Mouse (Mus musculus): ENCODE data around the gene Atp9a. TPM values are rescaled to one million over a fixed set of nuclear protein-coding genes. Genes with fewer than 3 reads are reported as not detected.

Gene Atp9a
- polyA plus RNA-seq, 1 experiment from 2014 or later: 15.0 TPM

- no peaks in the 10 kb centered on the region; the same call in 1 of the 2 replicates for H3K4me1 ChIP-seq (replicated peaks; ENCODE audit: insufficient read depth, low read length)
- H3K4me3 ChIP-seq (replicated peaks; ENCODE audit: low read depth, low read length): no peak overlapping the region
- H3K27ac ChIP-seq: no peak overlapping the region
- WGBS: 27% methylated on average over 8 of the region's 8 CpGs
- peak; percentile 91 for DNase-seq (ENCODE audit: low spot score)
- no peak overlapping the region for H3K9ac ChIP-seq (ENCODE audit: low read depth, low read length)
- H3K9me3 ChIP-seq (replicated peaks; ENCODE audit: low read length): no peaks in the 10 kb centered on the region
- no peak overlapping the region for H3K4me2 ChIP-seq (ENCODE audit: low read length)
- peak; percentile 98 for TF ChIP-seq CTCF (IDR thresholded peaks at IDR 0.05; ENCODE audit: low read depth)
- no peaks in the 10 kb centered on the region for H3K36me3 ChIP-seq (ENCODE audit: insufficient read depth, low read length)
- peak; percentile 73 for ATAC-seq (replicated peaks; ENCODE audit: low FRiP score, low read depth)
- no peaks in the 10 kb centered on the region for H3K27me3 ChIP-seq (ENCODE audit: insufficient read depth, low read length)
These were observed 113.4 kb downstream of the Atp9a start for GRCm38 (mm10) chr2:168628787-168629186.

- no peak for TF ChIP-seq CTCF (IDR thresholded peaks at IDR 0.05; ENCODE audit: low read depth)
- no peaks in the 10 kb centered on the region for H3K9me3 ChIP-seq (replicated peaks; ENCODE audit: low read length)
- no peaks in the 10 kb centered on the region for H3K36me3 ChIP-seq (ENCODE audit: insufficient read depth, low read length)
- no peak overlapping the region for H3K27ac ChIP-seq
- no peak overlapping the region for H3K9ac ChIP-seq (ENCODE audit: low read depth, low read length)
- no peaks in the 10 kb centered on the region for H3K4me1 ChIP-seq (replicated peaks; ENCODE audit: insufficient read depth, low read length)
- DNase-seq (ENCODE audit: low spot score) (no peak), ATAC-seq (replicated peaks; ENCODE audit: low FRiP score, low read depth) (no peak)
- no peak overlapping the region for H3K4me3 ChIP-seq (replicated peaks; ENCODE audit: low read depth, low read length)
- no peak overlapping the region for H3K4me2 ChIP-seq (ENCODE audit: low read length)
- H3K27me3 ChIP-seq (ENCODE audit: insufficient read depth, low read length): no peaks in the 10 kb centered on the region
- 60% methylated on average over 20 of the region's 20 CpGs for WGBS
These were observed 114.1 kb downstream of the Atp9a start for GRCm38 (mm10) chr2:168627829-168628770.

GRCm38 (mm10) chr2:168626385-168626784 lies 115.8 kb downstream of the Atp9a start:
- H3K4me2 ChIP-seq (ENCODE audit: low read length): no peak overlapping the region
- DNase-seq (ENCODE audit: low spot score): no peak

GRCm38 (mm10) chr2:168625091-168625490 lies 117.1 kb downstream of the Atp9a start:
- ATAC-seq (replicated peaks; ENCODE audit: low FRiP score, low read depth) (no peak), DNase-seq (ENCODE audit: low spot score) (no peak)
- Histone ChIP-seq H3K27ac (no peak overlapping the region), H3K4me2 (ENCODE audit: low read length) (no peak overlapping the region), H3K36me3 (ENCODE audit: insufficient read depth, low read length) (no peaks in the 10 kb centered on the region), H3K4me1 (replicated peaks; ENCODE audit: insufficient read depth, low read length) (no peaks in the 10 kb centered on the region), H3K4me3 (replicated peaks; ENCODE audit: low read depth, low read length) (no peak overlapping the region), H3K27me3 (ENCODE audit: insufficient read depth, low read length) (no peaks in the 10 kb centered on the region), H3K9me3 (replicated peaks; ENCODE audit: low read length) (no peaks in the 10 kb centered on the region), H3K9ac (ENCODE audit: low read depth, low read length) (no peak overlapping the region)
- TF ChIP-seq CTCF (IDR thresholded peaks at IDR 0.05; ENCODE audit: low read depth): no peak
- 70% methylated on average over 4 of the region's 4 CpGs for WGBS

More at GRCm38 (mm10) chr2:168626385-168626784, 115.8 kb downstream of the Atp9a start:
- H3K27me3 ChIP-seq (ENCODE audit: insufficient read depth, low read length): no peaks in the 10 kb centered on the region
- no peak overlapping the region for H3K27ac ChIP-seq
- no peaks in the 10 kb centered on the region for H3K9me3 ChIP-seq (replicated peaks; ENCODE audit: low read length)
- ATAC-seq (replicated peaks; ENCODE audit: low FRiP score, low read depth): no peak
- WGBS: 74% methylated on average over 9 of the region's 9 CpGs
- H3K36me3 ChIP-seq (ENCODE audit: insufficient read depth, low read length): no peaks in the 10 kb centered on the region
- H3K4me3 ChIP-seq (replicated peaks; ENCODE audit: low read depth, low read length): no peak overlapping the region
- no peak overlapping the region for H3K9ac ChIP-seq (ENCODE audit: low read depth, low read length)
- no peaks in the 10 kb centered on the region for H3K4me1 ChIP-seq (replicated peaks; ENCODE audit: insufficient read depth, low read length)
- TF ChIP-seq CTCF (IDR thresholded peaks at IDR 0.05; ENCODE audit: low read depth): no peak

GRCm38 (mm10) chr2:168621111-168621802 lies 121.0 kb downstream of the Atp9a start:
- Histone ChIP-seq H3K9ac (ENCODE audit: low read depth, low read length) (no peak overlapping the region), H3K4me1 (replicated peaks; ENCODE audit: insufficient read depth, low read length) (no peaks in the 10 kb centered on the region), H3K4me2 (ENCODE audit: low read length) (no peak overlapping the region), H3K4me3 (replicated peaks; ENCODE audit: low read depth, low read length) (no peak overlapping the region), H3K9me3 (replicated peaks; ENCODE audit: low read length) (no peaks in the 10 kb centered on the region), H3K36me3 (ENCODE audit: insufficient read depth, low read length) (no peaks in the 10 kb centered on the region), H3K27ac (no peak overlapping the region), H3K27me3 (ENCODE audit: insufficient read depth, low read length) (no peaks in the 10 kb centered on the region)
- DNase-seq (ENCODE audit: low spot score) (no peak), ATAC-seq (replicated peaks; ENCODE audit: low FRiP score, low read depth) (no peak)
- TF ChIP-seq CTCF (IDR thresholded peaks at IDR 0.05; ENCODE audit: low read depth): no peak
- WGBS: 82% methylated on average over 11 of the region's 11 CpGs

GRCm38 (mm10) chr2:168618205-168618717 lies 123.9 kb downstream of the Atp9a start:
- WGBS: 34% methylated on average over 15 of the region's 15 CpGs
- no peaks in the 10 kb centered on the region for H3K9me3 ChIP-seq (replicated peaks; ENCODE audit: low read length)
- H3K4me1 ChIP-seq (replicated peaks; ENCODE audit: insufficient read depth, low read length): 0 out of 2 replicates have a peak, but pooled peaks cover under 1% of the 10 kb centered on the region
- ATAC-seq (replicated peaks; ENCODE audit: low FRiP score, low read depth) (no peak), DNase-seq (ENCODE audit: low spot score) (peak; percentile 43)
- TF ChIP-seq CTCF (IDR thresholded peaks at IDR 0.05; ENCODE audit: low read depth): no peak
- H3K27me3 ChIP-seq (ENCODE audit: insufficient read depth, low read length): no peaks in the 10 kb centered on the region
- H3K4me3 ChIP-seq (replicated peaks; ENCODE audit: low read depth, low read length): no peak overlapping the region
- H3K4me2 ChIP-seq (ENCODE audit: low read length): no peak overlapping the region
- H3K9ac ChIP-seq (ENCODE audit: low read depth, low read length): no peak overlapping the region
- no peaks in the 10 kb centered on the region for H3K36me3 ChIP-seq (ENCODE audit: insufficient read depth, low read length)
- H3K27ac ChIP-seq: no peak overlapping the region
